Mouse (Mus musculus) limb, embryonic 14.5 days (tissue): ENCODE data around the gene Olfr972. TPM values are rescaled to one million over a fixed set of nuclear protein-coding genes. Genes with fewer than 3 reads are reported as not detected.

Experiments used
- ATAC-seq: fragments of 200-750 bp; cut with Nextera tagmentation; 2 replicates; pipeline ENCODE4 v1.8.0; 2017; ENCODE audit warnings: low read depth, moderate number of reproducible peaks, moderate TSS enrichment; ENCODE audit not compliant: low FRiP score
- DNase-seq: peaks from one replicate; pipeline ENCODE4 v3.0.0-alpha.2; 2015; ENCODE audit warnings: low spot score
- H3K27ac ChIP-seq: fragments of 300-500 bp; sonication (generic); replicated peaks from 2 replicates; pipeline ENCODE4 v1.5.1; 2014; ENCODE audit warnings: low read depth, mild to moderate bottlenecking, low read length, moderate library complexity, mixed read lengths
- H3K27me3 ChIP-seq: fragments of 300-500 bp; sonication (generic); 2 replicates; pipeline ENCODE4 v1.6.1; 2014; ENCODE audit warnings: low read length, mixed read lengths; ENCODE audit not compliant: control insufficient read depth, insufficient read depth
- H3K36me3 ChIP-seq: fragments of 300-500 bp; sonication (generic); 2 replicates; pipeline ENCODE4 v1.6.1; 2014; ENCODE audit warnings: mild to moderate bottlenecking, low read length, moderate library complexity, mixed read lengths; ENCODE audit not compliant: control insufficient read depth, insufficient read depth
- H3K4me1 ChIP-seq: fragments of 300-500 bp; sonication (generic); 2 replicates; pipeline ENCODE4 v1.6.1; 2014; ENCODE audit warnings: antibody characterized with exemption, low read length, mixed read lengths; ENCODE audit not compliant: control insufficient read depth, insufficient read depth
- H3K4me2 ChIP-seq: fragments of 300-500 bp; sonication (generic); replicated peaks from 2 replicates; pipeline ENCODE4 v1.6.1; 2014; ENCODE audit warnings: low read depth, mild to moderate bottlenecking, low read length, moderate library complexity; ENCODE audit not compliant: severe bottlenecking
- H3K4me3 ChIP-seq: fragments of 300-500 bp; sonication (generic); replicated peaks from 2 replicates; pipeline ENCODE4 v1.5.1; 2014; ENCODE audit warnings: low read length
- H3K9ac ChIP-seq: fragments of 300-500 bp; sonication (generic); 2 replicates; pipeline ENCODE4 v1.6.1; 2014; ENCODE audit warnings: mild to moderate bottlenecking, low read depth, low read length, moderate library complexity; ENCODE audit not compliant: severe bottlenecking
- H3K9me3 ChIP-seq: fragments of 300-500 bp; sonication (generic); 2 replicates; pipeline ENCODE4 v1.6.1; 2016; ENCODE audit warnings: low read length; ENCODE audit not compliant: control insufficient read depth
- POLR2A ChIP-seq: fragments of 200-500 bp; IDR thresholded peaks from 2 replicates; pipeline ENCODE4 v1.8.0; 2012; ENCODE audit warnings: inconsistent platforms, mild to moderate bottlenecking, moderate library complexity, borderline replicate concordance; ENCODE audit not compliant: insufficient read depth, insufficient read length; ENCODE audit errors: extremely low read depth
- WGBS: fragments of 180-500 bp; shearing (Covaris S2); extraction: QIAGEN DNeasy Blood & Tissue Kit; methylation state at CpG from one replicate; pipeline ENCODE4 v1.1.7; 2014; 5-methylcytosine and 5-hydroxymethylcytosine counted together
- polyA plus RNA-seq, 2 experiments: library from polyadenylated mRNA; depleted of rRNA in 1 of 2; stranded (reverse) in 1 of 2; unstranded in 1 of 2; fragments of >200 nt; fragmentation: Nextera tagmentation in 1 of 2; extraction: Ambion mirVana in 1 of 2; gene quantifications; 2 replicates each; pipeline versions ENCODE4 v1.2.1 to v1.2.3; 2012 to 2014

The Olfr972 gene
- polyA plus RNA-seq, 2 experiments: not detected

- no peak for TF ChIP-seq POLR2A
- ATAC-seq: no peak
- no peak within 1 kb of the TSS for H3K9ac ChIP-seq
- H3K9me3 ChIP-seq: no peaks in the 10 kb centered on the region
- no peak within 1 kb of the TSS for H3K4me3 ChIP-seq
- no peaks in the 10 kb centered on the region for H3K4me1 ChIP-seq
- no peak within 1 kb of the TSS for H3K4me2 ChIP-seq
- H3K36me3 ChIP-seq: no peaks in the 10 kb centered on the region
- H3K27me3 ChIP-seq: no peaks in the 10 kb centered on the region
- 73% methylated on average over 2 of the region's 2 CpGs for WGBS
- H3K27ac ChIP-seq: no peak within 1 kb of the TSS
- DNase-seq: no peak
Observed at GRCm38 (mm10) chr9:39907036-39907435, 40.8 kb downstream of the Olfr972 start, which contains the start of gene Olfr229. Gene Olfr229, plus strand, starts transcription at chr9:39907336.

GRCm38 (mm10) chr9:39909939-39910338 lies 43.7 kb downstream of the Olfr972 start:
- H3K4me1 ChIP-seq: no peaks in the 10 kb centered on the region
- DNase-seq (no peak), ATAC-seq (no peak)
- H3K9me3 ChIP-seq: no peaks in the 10 kb centered on the region
- no peak overlapping the region for H3K4me2 ChIP-seq
- no peak overlapping the region for H3K27ac ChIP-seq
- H3K4me3 ChIP-seq: no peak overlapping the region
- H3K27me3 ChIP-seq: no peaks in the 10 kb centered on the region
- 87% methylated on average over 3 of the region's 3 CpGs for WGBS
- no peak for TF ChIP-seq POLR2A
- H3K9ac ChIP-seq: no peak overlapping the region
- H3K36me3 ChIP-seq: no peaks in the 10 kb centered on the region

Other genes starting within 250 kb of the Olfr972 start
- 0.10 TPM in 1 of 2 replicates, not detected in the other for gene Olfr960, start 245.0 kb upstream of the Olfr972 start, polyA plus RNA-seq (2012; rRNA removed)
- gene Olfr960, start 245.0 kb upstream of the Olfr972 start, polyA plus RNA-seq (2014; fragmentation: Nextera tagmentation; extraction: Ambion mirVana): not detected in 2 replicates
- gene Olfr961, start 221.3 kb upstream of the Olfr972 start, polyA plus RNA-seq (2012; rRNA removed): not detected in 2 replicates
- gene Olfr961, start 221.3 kb upstream of the Olfr972 start, polyA plus RNA-seq (2014; fragmentation: Nextera tagmentation; extraction: Ambion mirVana): not detected in 2 replicates
- not detected in 2 replicates for gene Olfr963, start 199.2 kb upstream of the Olfr972 start, polyA plus RNA-seq (2012; rRNA removed)
- gene Olfr963, start 199.2 kb upstream of the Olfr972 start, polyA plus RNA-seq (2014; fragmentation: Nextera tagmentation; extraction: Ambion mirVana): not detected in 2 replicates
- gene Olfr149, start 159.3 kb upstream of the Olfr972 start, polyA plus RNA-seq (2012; rRNA removed): not detected in 2 replicates
- gene Olfr149, start 159.3 kb upstream of the Olfr972 start, polyA plus RNA-seq (2014; fragmentation: Nextera tagmentation; extraction: Ambion mirVana): not detected in 2 replicates
- not detected in 2 replicates for gene Olfr965, start 155.1 kb upstream of the Olfr972 start, polyA plus RNA-seq (2012; rRNA removed)
- not detected in 2 replicates for gene Olfr965, start 155.1 kb upstream of the Olfr972 start, polyA plus RNA-seq (2014; fragmentation: Nextera tagmentation; extraction: Ambion mirVana)
- not detected in 2 replicates for gene Olfr150, start 135.4 kb upstream of the Olfr972 start, polyA plus RNA-seq (2012; rRNA removed)
- gene Olfr150, start 135.4 kb upstream of the Olfr972 start, polyA plus RNA-seq (2014; fragmentation: Nextera tagmentation; extraction: Ambion mirVana): not detected in 2 replicates
- not detected in 2 replicates for gene Olfr967, start 120.2 kb upstream of the Olfr972 start, polyA plus RNA-seq (2012; rRNA removed)
- gene Olfr967, start 120.2 kb upstream of the Olfr972 start, polyA plus RNA-seq (2014; fragmentation: Nextera tagmentation; extraction: Ambion mirVana): not detected in 2 replicates
- not detected in 2 replicates for gene Olfr968, start 83.2 kb upstream of the Olfr972 start, polyA plus RNA-seq (2012; rRNA removed)
- gene Olfr968, start 83.2 kb upstream of the Olfr972 start, polyA plus RNA-seq (2014; fragmentation: Nextera tagmentation; extraction: Ambion mirVana): not detected in 2 replicates
- not detected in 2 replicates for gene Olfr969, start 75.5 kb upstream of the Olfr972 start, polyA plus RNA-seq (2012; rRNA removed)
- not detected in 2 replicates for gene Olfr969, start 75.5 kb upstream of the Olfr972 start, polyA plus RNA-seq (2014; fragmentation: Nextera tagmentation; extraction: Ambion mirVana)
- not detected in 2 replicates for gene Olfr970, start 57.6 kb upstream of the Olfr972 start, polyA plus RNA-seq (2012; rRNA removed)
- gene Olfr970, start 57.6 kb upstream of the Olfr972 start, polyA plus RNA-seq (2014; fragmentation: Nextera tagmentation; extraction: Ambion mirVana): not detected in 2 replicates
- gene Olfr971, start 29.5 kb upstream of the Olfr972 start, polyA plus RNA-seq (2012; rRNA removed): not detected in 2 replicates
- not detected in 2 replicates for gene Olfr971, start 29.5 kb upstream of the Olfr972 start, polyA plus RNA-seq (2014; fragmentation: Nextera tagmentation; extraction: Ambion mirVana)
- not detected in 2 replicates for gene Olfr229, start 40.9 kb downstream of the Olfr972 start, polyA plus RNA-seq (2012; rRNA removed)
- not detected in 2 replicates for gene Olfr229, start 40.9 kb downstream of the Olfr972 start, polyA plus RNA-seq (2014; fragmentation: Nextera tagmentation; extraction: Ambion mirVana)
- gene Olfr974, start 71.1 kb downstream of the Olfr972 start, polyA plus RNA-seq (2012; rRNA removed): not detected in 2 replicates
- gene Olfr974, start 71.1 kb downstream of the Olfr972 start, polyA plus RNA-seq (2014; fragmentation: Nextera tagmentation; extraction: Ambion mirVana): not detected in 2 replicates
- gene Olfr975, start 85.6 kb downstream of the Olfr972 start, polyA plus RNA-seq (2012; rRNA removed): 0.05 TPM in 1 of 2 replicates, not detected in the other
- not detected in 2 replicates for gene Olfr975, start 85.6 kb downstream of the Olfr972 start, polyA plus RNA-seq (2014; fragmentation: Nextera tagmentation; extraction: Ambion mirVana)
- gene Olfr976, start 94.7 kb downstream of the Olfr972 start, polyA plus RNA-seq (2012; rRNA removed): not detected in 2 replicates
- gene Olfr976, start 94.7 kb downstream of the Olfr972 start, polyA plus RNA-seq (2014; fragmentation: Nextera tagmentation; extraction: Ambion mirVana): not detected in 2 replicates
- gene Olfr978, start 125.7 kb downstream of the Olfr972 start, polyA plus RNA-seq (2012; rRNA removed): not detected in 2 replicates
- gene Olfr978, start 125.7 kb downstream of the Olfr972 start, polyA plus RNA-seq (2014; fragmentation: Nextera tagmentation; extraction: Ambion mirVana): not detected in 2 replicates
- 0.15 TPM in 1 of 2 replicates, not detected in the other for gene Olfr979, start 137.0 kb downstream of the Olfr972 start, polyA plus RNA-seq (2012; rRNA removed)
- not detected in 2 replicates for gene Olfr979, start 137.0 kb downstream of the Olfr972 start, polyA plus RNA-seq (2014; fragmentation: Nextera tagmentation; extraction: Ambion mirVana)
- not detected in 2 replicates for gene Olfr980, start 143.2 kb downstream of the Olfr972 start, polyA plus RNA-seq (2012; rRNA removed)
- gene Olfr980, start 143.2 kb downstream of the Olfr972 start, polyA plus RNA-seq (2014; fragmentation: Nextera tagmentation; extraction: Ambion mirVana): not detected in 2 replicates
- gene Olfr981, start 155.0 kb downstream of the Olfr972 start, polyA plus RNA-seq (2012; rRNA removed): not detected in 2 replicates
- gene Olfr981, start 155.0 kb downstream of the Olfr972 start, polyA plus RNA-seq (2014; fragmentation: Nextera tagmentation; extraction: Ambion mirVana): not detected in 2 replicates
- gene Olfr982, start 207.4 kb downstream of the Olfr972 start, polyA plus RNA-seq (2012; rRNA removed): not detected in 2 replicates
- not detected in 2 replicates for gene Olfr982, start 207.4 kb downstream of the Olfr972 start, polyA plus RNA-seq (2014; fragmentation: Nextera tagmentation; extraction: Ambion mirVana)
- gene Olfr983, start 227.2 kb downstream of the Olfr972 start, polyA plus RNA-seq (2012; rRNA removed): not detected in 2 replicates
- gene Olfr983, start 227.2 kb downstream of the Olfr972 start, polyA plus RNA-seq (2014; fragmentation: Nextera tagmentation; extraction: Ambion mirVana): not detected in 2 replicates
- gene Olfr984, start 247.8 kb downstream of the Olfr972 start, polyA plus RNA-seq (2012; rRNA removed): not detected in 2 replicates
- not detected in 2 replicates for gene Olfr984, start 247.8 kb downstream of the Olfr972 start, polyA plus RNA-seq (2014; fragmentation: Nextera tagmentation; extraction: Ambion mirVana)